Mouse (Mus musculus) adrenal gland, postnatal 25 days (tissue): ENCODE data around the gene Cotl1. TPM values are rescaled to one million over a fixed set of nuclear protein-coding genes. Genes with fewer than 3 reads are reported as not detected.

Experiments
- total RNA-seq: library from RNA; stranded (reverse); gene quantifications from 2 replicates; pipeline ENCODE4 v1.2.3, GENCODE M21; 2021

Cotl1 gene
- total RNA-seq, 1 experiment from 2014 or later, result 40.8 TPM

Other genes with a start within 250 kb of the Cotl1 start
- gene Taf1c, start 235.3 kb downstream of the Cotl1 start, total RNA-seq, result 14.0 and 15.7 TPM in 2 replicates
- not detected in 2 replicates for gene Adad2, start 227.8 kb downstream of the Cotl1 start, total RNA-seq
- gene Kcng4, start 204.9 kb downstream of the Cotl1 start, total RNA-seq, result 0.30 and 0.52 TPM in 2 replicates
- gene Wfdc1, start 174.2 kb downstream of the Cotl1 start, total RNA-seq, result 4.6 and 6.1 TPM in 2 replicates
- gene Atp2c2, start 140.5 kb downstream of the Cotl1 start, total RNA-seq, result 0.67 and 0.95 TPM in 2 replicates
- 11.3 and 22.1 TPM in 2 replicates for gene Tldc1, start 62.1 kb downstream of the Cotl1 start, total RNA-seq
- gene Klhl36, start 21.7 kb upstream of the Cotl1 start, total RNA-seq, result 6.9 and 13.5 TPM in 2 replicates
- 110 and 153 TPM in 2 replicates for gene Usp10, start 69.8 kb upstream of the Cotl1 start, total RNA-seq
- 3.6 and 27.1 TPM in 2 replicates for gene Gm20388, start 70.3 kb upstream of the Cotl1 start, total RNA-seq
- gene Crispld2, start 151.9 kb upstream of the Cotl1 start, total RNA-seq, result 5.1 and 6.9 TPM in 2 replicates